Mouse (Mus musculus) heart, embryonic 15.5 days (tissue): ENCODE data around the gene Tmem136. TPM values are rescaled to one million over a fixed set of nuclear protein-coding genes. Genes with fewer than 3 reads are reported as not detected.

Experiments
- ATAC-seq: fragments of 200-750 bp; cut with Nextera tagmentation; replicated peaks from 2 replicates; pipeline ENCODE4 v1.8.0; 2017; ENCODE audit warnings: low read depth, moderate TSS enrichment; ENCODE audit not compliant: insufficient number of reproducible peaks, insufficient read depth, low FRiP score
- H3K27ac ChIP-seq: fragments of 300-500 bp; sonication (generic); 2 replicates; pipeline ENCODE4 v1.5.1; 2015; ENCODE audit warnings: mild to moderate bottlenecking, inconsistent platforms
- H3K27me3 ChIP-seq: fragments of 300-500 bp; sonication (generic); 2 replicates; pipeline ENCODE4 v1.6.1; 2015; ENCODE audit warnings: inconsistent platforms
- H3K36me3 ChIP-seq: fragments of 300-500 bp; sonication (generic); 2 replicates; pipeline ENCODE4 v1.6.1; 2015; ENCODE audit warnings: mild to moderate bottlenecking, inconsistent platforms
- H3K4me1 ChIP-seq: fragments of 300-500 bp; sonication (generic); replicated peaks from 2 replicates; pipeline ENCODE4 v1.6.1; 2015; ENCODE audit warnings: inconsistent platforms
- H3K4me2 ChIP-seq: fragments of 300-500 bp; sonication (generic); 2 replicates; pipeline ENCODE4 v1.6.1; 2015; ENCODE audit warnings: inconsistent platforms, mild to moderate bottlenecking, moderate library complexity
- H3K4me3 ChIP-seq: fragments of 300-500 bp; sonication (generic); 2 replicates; pipeline ENCODE4 v1.5.1; 2015; ENCODE audit warnings: mild to moderate bottlenecking, inconsistent platforms
- H3K9ac ChIP-seq: fragments of 300-500 bp; sonication (generic); 2 replicates; pipeline ENCODE4 v1.6.1; 2015; ENCODE audit warnings: mild to moderate bottlenecking, inconsistent platforms
- H3K9me3 ChIP-seq: fragments of 300-500 bp; sonication (generic); replicated peaks from 2 replicates; pipeline ENCODE4 v1.6.1; 2016; ENCODE audit warnings: inconsistent platforms
- WGBS: fragments of 180-500 bp; shearing (Covaris S2); methylation state at CpG from one replicate; pipeline ENCODE4 v1.1.7; 2015; ENCODE audit warnings: mixed read lengths; 5-methylcytosine and 5-hydroxymethylcytosine counted together
- polyA plus RNA-seq: library from polyadenylated mRNA; unstranded; fragments of >200 nt; fragmentation: Nextera tagmentation; extraction: Ambion mirVana; gene quantifications from 2 replicates; pipeline ENCODE4 v1.2.1, GENCODE M21; 2015

The Tmem136 gene
- polyA plus RNA-seq, 1 experiment from 2014 or later = 11.8 TPM

DNA sequence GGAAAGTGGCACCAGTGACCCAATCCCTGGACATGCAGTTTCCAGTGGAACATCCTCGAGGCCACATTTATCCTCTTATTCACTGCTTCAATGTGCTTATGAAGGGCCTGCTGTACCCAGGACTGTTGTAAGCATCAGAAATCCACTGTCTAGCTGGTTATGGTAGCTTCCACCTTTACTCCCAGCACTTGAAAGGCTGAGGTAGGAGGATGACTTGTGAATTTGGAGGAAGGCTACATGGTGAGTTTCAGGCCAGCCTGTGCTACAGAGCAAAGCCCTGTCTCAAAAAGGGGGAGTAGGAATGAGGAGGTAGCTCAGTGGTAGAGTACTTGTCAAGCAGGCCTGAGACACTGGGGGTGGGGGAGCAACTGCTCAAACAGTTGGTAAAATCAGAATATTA is 8.3 kb downstream of the Tmem136 start:
- WGBS = 65% methylated on average over 1 of the region's 1 CpGs
- no peak for ATAC-seq
- Histone ChIP-seq H3K9me3 (no peaks in the 10 kb centered on the region), H3K4me2 (no peak overlapping the region), H3K4me3 (no peak overlapping the region), H3K27me3 (no peaks in the 10 kb centered on the region), H3K27ac (no peak overlapping the region), H3K9ac (no peak overlapping the region), H3K36me3 (peaks cover 15% of the 10 kb centered on the region), H3K4me1 (peaks cover 20% of the 10 kb centered on the region)

DNA sequence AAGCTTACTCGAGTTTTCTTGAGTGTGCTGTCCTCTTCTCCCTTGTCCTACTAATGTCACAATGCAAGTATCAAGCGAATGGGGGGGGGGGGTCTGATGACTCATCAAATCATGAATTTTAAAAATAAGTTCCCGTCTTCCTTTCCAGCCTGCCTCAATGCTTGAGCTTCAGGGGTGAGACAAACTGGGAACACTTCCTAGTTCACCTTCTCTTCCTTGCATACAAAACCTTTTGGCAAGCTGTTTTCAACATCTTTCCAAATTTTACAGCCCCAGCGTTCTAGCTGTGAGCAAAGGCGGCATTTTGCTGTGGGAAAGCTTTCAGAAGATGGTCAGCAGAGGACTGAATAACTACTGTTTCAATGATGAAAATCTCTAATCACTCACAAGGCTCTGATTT is 8.8 kb downstream of the Tmem136 start:
- Histone ChIP-seq H3K9me3 (no peaks in the 10 kb centered on the region), H3K4me1 (peaks cover 23% of the 10 kb centered on the region), H3K27ac (peak overlapping the region; percentile 98; the same call in 1 of the 2 replicates), H3K36me3 (peaks cover 15% of the 10 kb centered on the region), H3K4me3 (peak overlapping the region; percentile 87; the same call in 1 of the 2 replicates), H3K27me3 (no peaks in the 10 kb centered on the region), H3K9ac (no peak overlapping the region), H3K4me2 (peak overlapping the region; percentile 82)
- no peak for ATAC-seq
- 37% methylated on average over 5 of the region's 5 CpGs for WGBS

DNA sequence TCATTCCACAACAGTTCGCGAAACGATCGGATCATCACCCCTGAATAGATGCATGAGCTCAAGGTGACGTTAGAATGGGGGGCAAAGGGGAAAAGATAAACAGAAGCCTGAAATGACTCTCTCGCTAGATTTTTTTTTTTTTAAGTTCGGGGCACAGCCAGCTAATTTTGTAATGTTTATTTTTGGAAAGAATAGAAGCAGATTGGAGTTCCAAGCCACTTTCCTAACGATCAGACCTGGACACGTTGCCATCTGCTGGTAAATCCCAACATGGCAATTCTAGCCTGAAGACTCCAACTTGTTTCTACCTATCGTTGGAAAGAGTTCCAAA is 9.2 kb downstream of the Tmem136 start, which contains the start of gene Arhgef12:
Arhgef12 (minus strand) TSS at position 53 of the 331 bp plus-strand sequence.
- ATAC-seq = no peak
- Histone ChIP-seq H3K9ac (peak within 1 kb of the TSS; percentile 95), H3K9me3 (no peaks in the 10 kb centered on the region), H3K4me3 (peak within 1 kb of the TSS; percentile 87), H3K4me2 (peak within 1 kb of the TSS; percentile 82), H3K27ac (peak within 1 kb of the TSS; percentile 98), H3K4me1 (peaks cover 27% of the 10 kb centered on the region), H3K27me3 (no peaks in the 10 kb centered on the region), H3K36me3 (peaks cover 15% of the 10 kb centered on the region)
- WGBS = 14% methylated on average over 10 of the region's 10 CpGs

DNA sequence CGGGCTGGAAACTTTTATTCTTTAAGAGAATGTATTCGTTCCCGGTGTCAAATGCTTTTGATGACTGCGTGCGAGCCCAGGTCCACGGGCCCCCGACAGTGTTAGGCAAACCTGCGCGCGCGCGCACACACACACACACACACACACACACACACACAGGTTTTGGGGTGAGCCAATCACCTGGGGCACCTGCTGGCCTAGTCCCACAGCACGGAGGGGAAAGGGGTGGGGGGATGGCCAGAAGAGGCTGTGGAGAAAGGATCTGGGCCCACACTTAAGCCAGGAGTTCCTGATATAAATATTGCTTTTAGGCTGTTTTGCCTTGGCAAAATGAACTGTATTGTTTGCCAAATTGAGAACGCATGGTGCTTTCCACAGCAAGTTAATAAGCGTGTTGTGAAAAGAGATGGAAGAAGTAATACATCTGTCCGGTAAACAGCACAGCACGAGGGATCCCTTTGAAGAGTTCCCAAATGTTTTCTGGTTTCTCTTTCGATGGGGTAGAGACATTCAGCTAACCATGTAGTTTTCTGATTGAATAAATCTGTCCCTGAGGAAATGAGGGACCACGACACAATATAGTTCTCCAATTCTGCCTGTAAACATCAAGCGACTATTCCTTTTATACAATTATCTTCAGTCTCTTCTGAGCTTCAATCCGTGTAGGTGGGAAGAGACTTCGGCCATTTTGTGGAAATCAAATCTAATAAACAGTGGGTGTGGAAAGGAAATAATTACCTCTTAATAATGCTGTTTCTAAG is 9.8 kb downstream of the Tmem136 start:
- H3K4me2 ChIP-seq = peak overlapping the region; percentile 82
- no peaks in the 10 kb centered on the region for H3K27me3 ChIP-seq
- H3K9ac ChIP-seq = peak overlapping the region; percentile 95
- H3K9me3 ChIP-seq = no peaks in the 10 kb centered on the region
- H3K4me3 ChIP-seq = peak overlapping the region; percentile 87
- H3K4me1 ChIP-seq = peaks cover 31% of the 10 kb centered on the region
- H3K36me3 ChIP-seq = peaks cover 15% of the 10 kb centered on the region
- WGBS = 15% methylated on average over 22 of the region's 22 CpGs
- peak; percentile 2; the same call in 1 of the 2 replicates for ATAC-seq
- H3K27ac ChIP-seq = peak overlapping the region; percentile 98

DNA sequence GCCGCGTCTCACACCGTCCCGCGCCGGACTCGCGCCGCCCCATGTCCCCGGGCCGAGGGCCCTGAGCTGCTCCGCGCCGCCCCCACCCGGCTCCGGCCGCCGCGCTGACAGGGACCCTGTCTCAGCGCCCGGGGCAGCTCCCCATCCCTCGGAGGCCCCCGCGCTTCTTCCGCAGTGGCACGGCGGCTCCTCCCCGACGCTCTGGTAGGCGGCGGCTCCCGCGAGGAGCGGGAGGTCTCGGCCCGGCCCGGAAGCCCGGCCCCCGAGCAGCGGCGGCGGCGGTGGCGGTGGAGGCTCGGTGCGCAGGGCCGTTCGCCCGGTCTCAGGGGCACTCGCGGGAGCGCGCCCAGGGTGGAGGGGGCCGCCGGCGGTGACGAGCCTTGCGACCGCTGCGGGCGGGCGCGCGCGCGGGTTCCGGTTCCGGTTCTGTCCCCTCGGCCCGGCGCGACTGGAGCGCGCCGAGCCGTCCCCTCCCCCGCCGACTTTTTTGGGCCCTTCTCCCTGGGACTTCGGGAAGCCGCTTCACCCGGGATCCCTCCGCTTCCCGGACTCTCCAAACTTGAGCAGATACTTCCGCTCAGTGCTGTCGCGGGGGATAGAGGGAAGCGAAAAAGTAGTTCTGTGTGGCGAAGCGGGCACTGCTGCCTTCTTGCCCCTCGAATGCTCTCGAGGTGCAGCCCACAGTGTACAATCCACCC is 10.6 kb downstream of the Tmem136 start:
- Histone ChIP-seq H3K27me3 (no peaks in the 10 kb centered on the region), H3K27ac (peak overlapping the region; percentile 98), H3K9me3 (no peaks in the 10 kb centered on the region), H3K9ac (peak overlapping the region; percentile 95), H3K36me3 (peaks cover 7% of the 10 kb centered on the region), H3K4me1 (peaks cover 32% of the 10 kb centered on the region), H3K4me3 (peak overlapping the region; percentile 87), H3K4me2 (peak overlapping the region; percentile 82)
- WGBS = under 1% methylated on average over 79 of the region's 91 CpGs
- peak; percentile 76 for ATAC-seq

DNA sequence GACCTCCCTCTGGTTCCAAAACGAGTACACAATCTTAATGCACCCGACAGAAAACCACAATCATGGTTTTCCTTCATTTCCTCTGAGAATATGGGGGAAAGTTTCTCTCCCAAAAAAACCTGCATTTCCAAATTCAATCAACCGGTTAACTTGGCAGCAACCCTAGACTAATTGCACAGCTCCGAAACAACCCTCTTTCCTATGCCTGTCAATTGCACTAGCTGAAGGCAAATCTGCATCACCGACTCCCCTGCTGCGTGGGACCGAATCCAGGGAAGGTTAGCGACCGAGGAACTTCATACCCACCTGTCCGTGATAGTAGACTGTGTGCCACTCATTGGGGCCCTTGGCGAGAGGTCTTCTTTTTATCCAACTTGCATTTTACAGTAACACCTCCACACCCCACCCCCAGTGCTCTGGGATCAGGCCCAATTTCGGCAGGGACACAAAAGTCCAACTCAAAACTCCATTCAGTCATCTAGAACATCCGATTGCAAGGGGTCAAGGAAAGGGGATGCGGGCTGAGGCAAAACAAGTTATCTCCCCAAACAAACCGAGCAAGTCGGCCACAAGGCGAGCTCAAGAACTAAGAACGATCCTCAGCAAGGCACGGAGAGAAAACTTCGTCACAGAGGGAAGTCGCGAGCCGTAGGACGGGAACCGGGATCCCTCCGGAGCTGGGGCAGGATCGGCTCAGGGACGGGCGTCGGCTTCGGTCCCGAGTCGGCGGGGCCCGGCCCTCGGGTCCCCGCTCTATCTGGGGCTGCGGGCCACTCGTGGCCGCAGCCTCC is 11.3 kb downstream of the Tmem136 start:
- Histone ChIP-seq H3K27ac (peak overlapping the region; percentile 98), H3K36me3 (no peaks in the 10 kb centered on the region), H3K27me3 (no peaks in the 10 kb centered on the region), H3K4me3 (peak overlapping the region; percentile 87), H3K9ac (peak overlapping the region; percentile 95), H3K4me2 (peak overlapping the region; percentile 82), H3K4me1 (peaks cover 33% of the 10 kb centered on the region), H3K9me3 (no peaks in the 10 kb centered on the region)
- ATAC-seq = no peak
- 0% methylated on average over 39 of the region's 40 CpGs for WGBS

DNA sequence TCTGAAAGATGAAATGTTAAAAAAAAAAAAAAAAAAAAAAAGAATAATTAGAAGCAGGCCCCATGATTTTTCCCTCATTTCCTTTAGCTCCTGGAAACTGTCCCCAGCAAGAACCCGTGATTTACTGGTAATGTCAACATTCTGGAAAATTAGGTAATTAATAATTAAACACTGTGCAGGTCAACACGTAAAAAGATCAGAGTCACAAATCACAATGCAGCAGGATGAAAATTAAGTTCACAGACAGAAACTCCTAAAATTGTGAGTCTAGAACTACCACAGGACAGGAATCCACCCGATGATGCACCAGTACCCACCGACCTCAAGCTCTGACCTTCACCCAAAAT is 11.9 kb downstream of the Tmem136 start:
- Histone ChIP-seq H3K27me3 (no peaks in the 10 kb centered on the region), H3K4me3 (peak overlapping the region; percentile 87), H3K9me3 (no peaks in the 10 kb centered on the region), H3K4me2 (peak overlapping the region; percentile 82), H3K27ac (peak overlapping the region; percentile 98), H3K4me1 (peaks cover 36% of the 10 kb centered on the region), H3K9ac (peak overlapping the region; percentile 95), H3K36me3 (no peaks in the 10 kb centered on the region)
- no peak for ATAC-seq
- 4% methylated on average over 4 of the region's 4 CpGs for WGBS

DNA sequence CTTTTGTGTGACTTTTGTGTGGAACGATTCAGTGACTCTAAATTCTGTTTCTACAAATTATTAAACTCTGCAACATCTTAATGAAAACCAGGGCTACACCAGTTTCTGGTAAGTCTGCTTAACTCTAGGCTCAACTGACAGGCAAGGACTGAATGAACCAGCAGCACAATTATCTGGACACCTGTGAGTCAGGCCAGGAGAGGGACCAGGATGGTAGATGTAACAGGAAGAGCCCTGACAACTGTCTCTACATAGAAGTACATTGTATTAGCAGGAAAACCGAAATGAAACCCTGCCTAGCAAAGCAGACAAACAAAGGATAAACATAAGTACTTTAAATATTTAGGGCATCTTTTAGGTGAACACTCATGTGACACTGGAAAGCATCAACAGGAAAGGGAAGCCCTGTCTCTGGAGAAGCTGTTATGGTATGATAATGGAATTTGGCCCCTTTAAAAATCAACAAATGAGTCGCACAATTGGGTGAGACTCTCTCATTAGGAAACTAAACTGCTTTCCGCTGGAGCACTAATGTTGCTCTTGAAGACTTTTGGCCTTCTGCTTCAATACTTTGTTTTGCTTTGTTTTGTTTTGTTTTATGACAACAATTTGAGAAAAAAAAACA is 12.6 kb downstream of the Tmem136 start:
- WGBS = 24% methylated on average over 4 of the region's 4 CpGs
- Histone ChIP-seq H3K9me3 (no peaks in the 10 kb centered on the region), H3K36me3 (no peaks in the 10 kb centered on the region), H3K9ac (peak overlapping the region; percentile 95), H3K4me2 (peak overlapping the region; percentile 82), H3K27ac (peak overlapping the region; percentile 40; the same call in 1 of the 2 replicates), H3K4me1 (peaks cover 38% of the 10 kb centered on the region), H3K4me3 (peak overlapping the region; percentile 87), H3K27me3 (no peaks in the 10 kb centered on the region)
- ATAC-seq = no peak

DNA sequence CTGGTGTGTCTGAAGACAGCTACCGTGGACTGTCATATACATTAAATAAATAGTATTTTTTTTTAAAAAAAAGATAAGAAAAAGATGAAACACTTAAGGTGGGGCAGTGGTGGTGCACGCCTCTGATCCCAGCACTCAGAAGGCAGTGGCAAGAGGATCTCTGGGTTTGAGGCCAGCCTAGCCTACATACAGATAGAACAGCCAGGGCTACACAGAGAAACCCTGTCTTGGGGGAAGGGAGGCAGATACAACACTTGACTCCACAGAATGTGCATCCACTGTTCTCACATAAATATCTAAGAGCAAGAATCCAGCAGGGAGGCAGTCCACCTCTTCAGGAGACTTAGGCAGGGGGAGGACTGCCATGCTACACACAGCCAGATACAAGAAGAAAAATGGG is 13.4 kb downstream of the Tmem136 start:
- peak overlapping the region; percentile 12; the same call in 1 of the 2 replicates for H3K27ac ChIP-seq
- no peaks in the 10 kb centered on the region for H3K9me3 ChIP-seq
- H3K27me3 ChIP-seq = no peaks in the 10 kb centered on the region
- no peaks in the 10 kb centered on the region for H3K36me3 ChIP-seq
- H3K4me3 ChIP-seq = peak overlapping the region; percentile 87
- H3K4me2 ChIP-seq = peak overlapping the region; percentile 82
- ATAC-seq = no peak
- WGBS = 82% methylated on average over 2 of the region's 2 CpGs
- H3K9ac ChIP-seq = no peak overlapping the region
- H3K4me1 ChIP-seq = peaks cover 37% of the 10 kb centered on the region

DNA sequence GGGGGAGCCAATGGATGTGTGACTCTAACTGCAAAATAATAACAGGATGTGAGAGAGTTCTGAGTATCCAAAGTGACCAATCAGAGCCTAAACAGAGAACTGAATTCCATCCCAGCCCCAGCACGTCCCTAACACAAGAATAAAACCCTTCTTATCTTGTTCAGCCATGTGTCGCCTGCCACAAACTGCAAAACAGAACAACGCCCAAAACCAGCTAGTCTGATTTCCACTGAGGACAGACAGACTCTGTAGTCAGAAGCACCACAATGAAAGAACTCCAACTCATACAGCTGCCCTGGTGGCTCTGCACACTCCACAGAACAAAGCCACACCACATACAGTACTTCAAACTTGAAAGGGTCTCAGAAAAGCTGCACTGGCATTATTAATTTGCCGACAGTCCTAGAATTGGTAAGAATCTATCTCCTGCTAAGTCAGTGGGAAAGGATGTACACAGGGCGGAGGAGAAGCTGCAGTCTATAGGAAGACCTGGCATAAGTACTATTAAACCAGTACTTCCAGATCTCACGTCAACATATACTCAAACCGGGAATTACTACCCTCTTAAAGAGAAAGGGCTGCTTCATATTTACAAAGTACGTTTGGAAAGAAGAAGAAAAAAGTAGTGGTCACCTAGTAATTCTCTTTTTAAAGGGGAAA is 14.3 kb downstream of the Tmem136 start:
- peaks cover 33% of the 10 kb centered on the region for H3K4me1 ChIP-seq
- H3K27ac ChIP-seq = peak overlapping the region; percentile 66
- peak; percentile 33; the same call in 1 of the 2 replicates for ATAC-seq
- H3K4me2 ChIP-seq = peak overlapping the region; percentile 82
- WGBS = 40% methylated on average over 8 of the region's 8 CpGs
- H3K4me3 ChIP-seq = peak overlapping the region; percentile 87
- no peaks in the 10 kb centered on the region for H3K36me3 ChIP-seq
- H3K27me3 ChIP-seq = no peaks in the 10 kb centered on the region
- no peaks in the 10 kb centered on the region for H3K9me3 ChIP-seq
- H3K9ac ChIP-seq = 0 out of 2 replicates have a peak overlapping the region, but pooled peaks have one; percentile 3
